Mouse (Mus musculus): ENCODE results near the gene Gm5089. TPM values are rescaled to one million over a fixed set of nuclear protein-coding genes. Genes with fewer than 3 reads are reported as not detected.

Gene Gm5089
- polyA plus RNA-seq (2016; fragmentation: Nextera tagmentation; extraction: Ambion mirVana), result 0.50 and 0.56 TPM in 2 replicates

GRCm38 (mm10) chr14:122450496-122451382 lies at the start of gene Gm5089:
TSS of gene Gm5089 (minus strand) at chr14:122451115.
- peak within 1 kb of the TSS; percentile 61 for H3K4me3 ChIP-seq
- no peaks in the 10 kb centered on the region for H3K36me3 ChIP-seq (replicated peaks)
- H3K9me3 ChIP-seq, result no peaks in the 10 kb centered on the region
- peak within 1 kb of the TSS; percentile 82 for H3K27ac ChIP-seq (replicated peaks)
- WGBS, result under 1% methylated on average over 59 of the region's 59 CpGs
- DNase-seq (ENCODE audit: low spot score), result peak; percentile 72
- H3K4me1 ChIP-seq, result peaks cover 45% of the 10 kb centered on the region
- peaks cover 100% of the 10 kb centered on the region for H3K27me3 ChIP-seq (replicated peaks; ENCODE audit: low read depth, poor library complexity, severe bottlenecking)

GRCm38 (mm10) chr14:122492015-122492414 lies 41.1 kb upstream of the Gm5089 start:
- no peak for DNase-seq (ENCODE audit: low spot score)
- 72% methylated on average over 1 of the region's 1 CpGs for WGBS

GRCm38 (mm10) chr14:122491521-122491920 lies 40.6 kb upstream of the Gm5089 start:
- H3K36me3 ChIP-seq (replicated peaks), result no peaks in the 10 kb centered on the region
- no peak overlapping the region for H3K4me3 ChIP-seq
- peaks cover 80% of the 10 kb centered on the region for H3K27me3 ChIP-seq (replicated peaks; ENCODE audit: low read depth, poor library complexity, severe bottlenecking)

More at GRCm38 (mm10) chr14:122492015-122492414, 41.1 kb upstream of the Gm5089 start:
- no peaks in the 10 kb centered on the region for H3K9me3 ChIP-seq
- peaks cover 75% of the 10 kb centered on the region for H3K27me3 ChIP-seq (replicated peaks; ENCODE audit: low read depth, poor library complexity, severe bottlenecking)
- H3K4me1 ChIP-seq, result peaks cover 9% of the 10 kb centered on the region
- no peaks in the 10 kb centered on the region for H3K36me3 ChIP-seq (replicated peaks)
- H3K27ac ChIP-seq (replicated peaks), result no peak overlapping the region
- no peak overlapping the region for H3K4me3 ChIP-seq

GRCm38 (mm10) chr14:122490441-122491328 lies 39.8 kb upstream of the Gm5089 start, which contains the start of gene Gm10837:
TSS of gene Gm10837 (plus strand) at chr14:122490586.
- peaks cover 89% of the 10 kb centered on the region for H3K27me3 ChIP-seq (replicated peaks; ENCODE audit: low read depth, poor library complexity, severe bottlenecking)
- H3K9me3 ChIP-seq, result no peaks in the 10 kb centered on the region
- H3K4me1 ChIP-seq, result peaks cover 9% of the 10 kb centered on the region
- H3K36me3 ChIP-seq (replicated peaks), result no peaks in the 10 kb centered on the region
- DNase-seq (ENCODE audit: low spot score), result peak; percentile 65
- H3K27ac ChIP-seq (replicated peaks), result peak within 1 kb of the TSS; percentile 48; the same call in 1 of the 2 replicates
- WGBS, result 2% methylated on average over 51 of the region's 51 CpGs
- peak within 1 kb of the TSS; percentile 53 for H3K4me3 ChIP-seq

More at GRCm38 (mm10) chr14:122491521-122491920, 40.6 kb upstream of the Gm5089 start:
- Histone ChIP-seq H3K9me3 (no peaks in the 10 kb centered on the region), H3K4me1 (peaks cover 9% of the 10 kb centered on the region), H3K27ac (replicated peaks) (no peak overlapping the region)
- 59% methylated on average over 6 of the region's 6 CpGs for WGBS
- no peak for DNase-seq (ENCODE audit: low spot score)

- Histone ChIP-seq H3K36me3 (replicated peaks) (no peaks in the 10 kb centered on the region), H3K27ac (replicated peaks) (no peak overlapping the region), H3K4me3 (peak overlapping the region; percentile 53), H3K27me3 (replicated peaks; ENCODE audit: low read depth, poor library complexity, severe bottlenecking) (peaks cover 92% of the 10 kb centered on the region), H3K4me1 (peaks cover 16% of the 10 kb centered on the region), H3K9me3 (no peaks in the 10 kb centered on the region)
- no peak for DNase-seq (ENCODE audit: low spot score)
- WGBS, result 4% methylated on average over 12 of the region's 12 CpGs
Measured at GRCm38 (mm10) chr14:122489686-122490414, 38.9 kb upstream of the Gm5089 start.

GRCm38 (mm10) chr14:122489041-122489440 lies 38.1 kb upstream of the Gm5089 start:
- Histone ChIP-seq H3K27me3 (replicated peaks; ENCODE audit: low read depth, poor library complexity, severe bottlenecking) (peaks cover 96% of the 10 kb centered on the region), H3K36me3 (replicated peaks) (no peaks in the 10 kb centered on the region), H3K4me1 (peaks cover 21% of the 10 kb centered on the region), H3K27ac (replicated peaks) (no peak overlapping the region), H3K9me3 (no peaks in the 10 kb centered on the region), H3K4me3 (no peak overlapping the region)
- WGBS, result under 1% methylated on average over 5 of the region's 5 CpGs
- peak; percentile 18 for DNase-seq (ENCODE audit: low spot score)

GRCm38 (mm10) chr14:122487366-122487765 lies 36.5 kb upstream of the Gm5089 start:
- Histone ChIP-seq H3K36me3 (replicated peaks) (no peaks in the 10 kb centered on the region), H3K4me3 (no peak overlapping the region), H3K9me3 (no peaks in the 10 kb centered on the region), H3K4me1 (peaks cover 29% of the 10 kb centered on the region), H3K27ac (replicated peaks) (no peak overlapping the region), H3K27me3 (replicated peaks; ENCODE audit: low read depth, poor library complexity, severe bottlenecking) (peaks cover 97% of the 10 kb centered on the region)
- under 1% methylated on average over 5 of the region's 5 CpGs for WGBS
- DNase-seq (ENCODE audit: low spot score), result peak; percentile 57

GRCm38 (mm10) chr14:122486611-122487010 lies 35.7 kb upstream of the Gm5089 start:
- WGBS, result 14% methylated on average over 1 of the region's 1 CpGs
- Histone ChIP-seq H3K27me3 (replicated peaks; ENCODE audit: low read depth, poor library complexity, severe bottlenecking) (peaks cover 97% of the 10 kb centered on the region), H3K4me1 (peaks cover 33% of the 10 kb centered on the region), H3K4me3 (no peak overlapping the region), H3K36me3 (replicated peaks) (no peaks in the 10 kb centered on the region), H3K9me3 (no peaks in the 10 kb centered on the region), H3K27ac (replicated peaks) (no peak overlapping the region)
- DNase-seq (ENCODE audit: low spot score), result no peak

GRCm38 (mm10) chr14:122485635-122486181 lies 34.8 kb upstream of the Gm5089 start:
- DNase-seq (ENCODE audit: low spot score), result peak; percentile 23
- Histone ChIP-seq H3K36me3 (replicated peaks) (no peaks in the 10 kb centered on the region), H3K4me3 (no peak overlapping the region), H3K9me3 (no peaks in the 10 kb centered on the region), H3K27ac (replicated peaks) (no peak overlapping the region), H3K27me3 (replicated peaks; ENCODE audit: low read depth, poor library complexity, severe bottlenecking) (peaks cover 97% of the 10 kb centered on the region), H3K4me1 (peaks cover 30% of the 10 kb centered on the region)
- WGBS, result 2% methylated on average over 12 of the region's 12 CpGs

GRCm38 (mm10) chr14:122484844-122485551 lies 34.1 kb upstream of the Gm5089 start:
- Histone ChIP-seq H3K27me3 (replicated peaks; ENCODE audit: low read depth, poor library complexity, severe bottlenecking) (peaks cover 97% of the 10 kb centered on the region), H3K36me3 (replicated peaks) (no peaks in the 10 kb centered on the region), H3K4me3 (peak overlapping the region; percentile 25; the same call in 1 of the 2 replicates), H3K4me1 (peaks cover 24% of the 10 kb centered on the region), H3K27ac (replicated peaks) (0 out of 2 replicates have a peak overlapping the region, but pooled peaks have one; percentile 14), H3K9me3 (no peaks in the 10 kb centered on the region)
- under 1% methylated on average over 24 of the region's 24 CpGs for WGBS
- peak; percentile 50 for DNase-seq (ENCODE audit: low spot score)

- no peaks in the 10 kb centered on the region for H3K36me3 ChIP-seq (replicated peaks)
- H3K9me3 ChIP-seq, result no peaks in the 10 kb centered on the region
- DNase-seq (ENCODE audit: low spot score), result no peak
- H3K4me3 ChIP-seq, result no peak overlapping the region
- H3K4me1 ChIP-seq, result peaks cover 24% of the 10 kb centered on the region
- 1% methylated on average over 4 of the region's 4 CpGs for WGBS
- no peak overlapping the region for H3K27ac ChIP-seq (replicated peaks)
- H3K27me3 ChIP-seq (replicated peaks; ENCODE audit: low read depth, poor library complexity, severe bottlenecking), result peaks cover 97% of the 10 kb centered on the region
Measured at GRCm38 (mm10) chr14:122484458-122484843, 33.5 kb upstream of the Gm5089 start.
